Mouse (Mus musculus): ENCODE results near the gene Insc. TPM values are rescaled to one million over a fixed set of nuclear protein-coding genes. Genes with fewer than 3 reads are reported as not detected.
"Not testable (repeated sequence)": the region's sequence is repeated elsewhere in the genome, so short reads cannot be mapped to it uniquely, and the experiment has no call there.

Gene Insc
- polyA plus RNA-seq, 1 experiment from 2014 or later, result 1.2 TPM

GRCm38 (mm10) chr7:114731175-114731574 lies 12.3 kb upstream of the Insc start:
- H3K36me3 ChIP-seq (ENCODE audit: control insufficient read depth, insufficient read depth), result no peaks in the 10 kb centered on the region
- H3K9ac ChIP-seq (replicated peaks; ENCODE audit: low read depth, low read length), result no peak overlapping the region
- no peak for ATAC-seq
- H3K9me3 ChIP-seq (ENCODE audit: control insufficient read depth, low read length), result no peaks in the 10 kb centered on the region
- H3K27me3 ChIP-seq (replicated peaks; ENCODE audit: control insufficient read depth, insufficient read depth, low read length), result no peaks in the 10 kb centered on the region
- 83% methylated on average over 6 of the region's 6 CpGs for WGBS
- H3K4me3 ChIP-seq (replicated peaks; ENCODE audit: low read length), result no peak overlapping the region
- no peak overlapping the region for H3K4me2 ChIP-seq (ENCODE audit: low read length)
- H3K4me1 ChIP-seq (replicated peaks; ENCODE audit: control insufficient read depth, insufficient read depth, low read length), result no peaks in the 10 kb centered on the region
- H3K27ac ChIP-seq (ENCODE audit: low read length), result no peak overlapping the region

GRCm38 (mm10) chr7:114731700-114732099 lies 11.8 kb upstream of the Insc start:
- H3K4me1 ChIP-seq (replicated peaks; ENCODE audit: control insufficient read depth, insufficient read depth, low read length); H3K9me3 ChIP-seq (ENCODE audit: control insufficient read depth, low read length); H3K27me3 ChIP-seq (replicated peaks; ENCODE audit: control insufficient read depth, insufficient read depth, low read length); H3K36me3 ChIP-seq (ENCODE audit: control insufficient read depth, insufficient read depth); H3K4me3 ChIP-seq (replicated peaks; ENCODE audit: low read length); H3K9ac ChIP-seq (replicated peaks; ENCODE audit: low read depth, low read length); ATAC-seq; H3K4me2 ChIP-seq (ENCODE audit: low read length); H3K27ac ChIP-seq (ENCODE audit: low read length): not testable (repeated sequence)
- WGBS, result 39% methylated on average over 4 of the region's 4 CpGs

- H3K4me3 ChIP-seq (replicated peaks; ENCODE audit: low read length), result no peak overlapping the region
- no peak overlapping the region for H3K4me2 ChIP-seq (ENCODE audit: low read length)
- H3K27me3 ChIP-seq (replicated peaks; ENCODE audit: control insufficient read depth, insufficient read depth, low read length), result no peaks in the 10 kb centered on the region
- no peak for ATAC-seq
- no peaks in the 10 kb centered on the region for H3K36me3 ChIP-seq (ENCODE audit: control insufficient read depth, insufficient read depth)
- H3K9me3 ChIP-seq (ENCODE audit: control insufficient read depth, low read length), result no peaks in the 10 kb centered on the region
- H3K9ac ChIP-seq (replicated peaks; ENCODE audit: low read depth, low read length), result no peak overlapping the region
- H3K4me1 ChIP-seq (replicated peaks; ENCODE audit: control insufficient read depth, insufficient read depth, low read length), result no peaks in the 10 kb centered on the region
- 44% methylated on average over 5 of the region's 5 CpGs for WGBS
- no peak overlapping the region for H3K27ac ChIP-seq (ENCODE audit: low read length)
Observed at GRCm38 (mm10) chr7:114736256-114736655, 7.2 kb upstream of the Insc start.

GRCm38 (mm10) chr7:114738166-114738565 lies 5.3 kb upstream of the Insc start:
- no peaks in the 10 kb centered on the region for H3K27me3 ChIP-seq (replicated peaks; ENCODE audit: control insufficient read depth, insufficient read depth, low read length)
- H3K4me1 ChIP-seq (replicated peaks; ENCODE audit: control insufficient read depth, insufficient read depth, low read length), result no peaks in the 10 kb centered on the region
- H3K4me3 ChIP-seq (replicated peaks; ENCODE audit: low read length), result no peak overlapping the region
- no peak overlapping the region for H3K9ac ChIP-seq (replicated peaks; ENCODE audit: low read depth, low read length)
- no peak for ATAC-seq
- H3K4me2 ChIP-seq (ENCODE audit: low read length), result no peak overlapping the region
- no peaks in the 10 kb centered on the region for H3K9me3 ChIP-seq (ENCODE audit: control insufficient read depth, low read length)
- H3K36me3 ChIP-seq (ENCODE audit: control insufficient read depth, insufficient read depth), result no peaks in the 10 kb centered on the region
- H3K27ac ChIP-seq (ENCODE audit: low read length), result no peak overlapping the region

GRCm38 (mm10) chr7:114740360-114741165 lies 2.9 kb upstream of the Insc start:
- Histone ChIP-seq H3K36me3 (ENCODE audit: control insufficient read depth, insufficient read depth) (no peaks in the 10 kb centered on the region), H3K27ac (ENCODE audit: low read length) (no peak overlapping the region), H3K4me1 (replicated peaks; ENCODE audit: control insufficient read depth, insufficient read depth, low read length) (peaks cover 2% of the 10 kb centered on the region), H3K4me3 (replicated peaks; ENCODE audit: low read length) (no peak overlapping the region), H3K4me2 (ENCODE audit: low read length) (no peak overlapping the region), H3K9ac (replicated peaks; ENCODE audit: low read depth, low read length) (no peak overlapping the region), H3K9me3 (ENCODE audit: control insufficient read depth, low read length) (no peaks in the 10 kb centered on the region), H3K27me3 (replicated peaks; ENCODE audit: control insufficient read depth, insufficient read depth, low read length) (no peaks in the 10 kb centered on the region; the same call in 1 of the 2 replicates)
- 40% methylated on average over 6 of the region's 6 CpGs for WGBS
- ATAC-seq, result no peak

DNA sequence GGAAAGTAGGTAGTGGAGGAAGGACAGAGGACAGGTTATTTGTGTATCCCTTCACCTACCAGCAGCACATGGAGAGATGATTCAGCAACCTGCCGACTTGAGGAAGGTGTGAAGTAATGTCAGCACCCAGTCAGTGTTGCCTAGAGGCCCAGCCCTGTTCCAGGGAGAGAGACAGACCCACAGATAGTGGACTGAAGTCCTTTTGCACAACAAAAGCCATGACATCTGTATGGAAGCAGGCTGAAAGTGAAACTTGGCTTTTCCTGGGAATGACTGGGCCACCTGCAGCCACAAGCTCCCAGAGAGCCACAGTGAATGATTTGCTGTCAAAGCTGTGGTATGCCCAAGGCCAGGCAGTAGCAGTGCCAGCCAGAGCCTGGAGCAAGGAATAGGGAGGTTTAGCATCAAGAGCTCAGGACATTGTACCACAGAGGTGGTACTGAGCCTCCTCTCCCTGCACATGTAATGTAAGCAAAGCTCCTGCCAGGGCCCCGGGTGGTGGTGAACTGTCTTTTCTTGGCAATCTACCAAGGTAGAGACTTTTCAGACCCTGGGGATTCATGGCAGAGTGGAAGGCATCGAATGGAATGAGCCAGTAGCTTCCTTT lies 1.2 kb downstream of the Insc start:
- H3K4me1 ChIP-seq (replicated peaks; ENCODE audit: control insufficient read depth, insufficient read depth, low read length), result peaks cover 5% of the 10 kb centered on the region
- H3K27ac ChIP-seq (ENCODE audit: low read length), result no peak overlapping the region
- no peaks in the 10 kb centered on the region for H3K36me3 ChIP-seq (ENCODE audit: control insufficient read depth, insufficient read depth)
- no peaks in the 10 kb centered on the region for H3K9me3 ChIP-seq (ENCODE audit: control insufficient read depth, low read length)
- 51% methylated on average over 3 of the region's 3 CpGs for WGBS
- H3K4me3 ChIP-seq (replicated peaks; ENCODE audit: low read length), result no peak overlapping the region
- no peaks in the 10 kb centered on the region; the same call in 1 of the 2 replicates for H3K27me3 ChIP-seq (replicated peaks; ENCODE audit: control insufficient read depth, insufficient read depth, low read length)
- no peak overlapping the region for H3K9ac ChIP-seq (replicated peaks; ENCODE audit: low read depth, low read length)
- no peak; the same call in 1 of the 2 replicates for ATAC-seq
- no peak overlapping the region for H3K4me2 ChIP-seq (ENCODE audit: low read length)

- peak overlapping the region; percentile 20 for H3K9ac ChIP-seq (replicated peaks; ENCODE audit: low read depth, low read length)
- H3K4me1 ChIP-seq (replicated peaks; ENCODE audit: control insufficient read depth, insufficient read depth, low read length), result peaks cover 5% of the 10 kb centered on the region
- H3K4me3 ChIP-seq (replicated peaks; ENCODE audit: low read length), result peak overlapping the region; percentile 39
- H3K9me3 ChIP-seq (ENCODE audit: control insufficient read depth, low read length), result no peaks in the 10 kb centered on the region
- no peaks in the 10 kb centered on the region; the same call in 1 of the 2 replicates for H3K27me3 ChIP-seq (replicated peaks; ENCODE audit: control insufficient read depth, insufficient read depth, low read length)
- ATAC-seq, result no peak
- H3K4me2 ChIP-seq (ENCODE audit: low read length), result peak overlapping the region; percentile 56
- H3K36me3 ChIP-seq (ENCODE audit: control insufficient read depth, insufficient read depth), result no peaks in the 10 kb centered on the region
- WGBS, result 6% methylated on average over 34 of the region's 34 CpGs
- no peak overlapping the region for H3K27ac ChIP-seq (ENCODE audit: low read length)
Observed at GRCm38 (mm10) chr7:114745481-114746271, 2.2 kb downstream of the Insc start.

DNA sequence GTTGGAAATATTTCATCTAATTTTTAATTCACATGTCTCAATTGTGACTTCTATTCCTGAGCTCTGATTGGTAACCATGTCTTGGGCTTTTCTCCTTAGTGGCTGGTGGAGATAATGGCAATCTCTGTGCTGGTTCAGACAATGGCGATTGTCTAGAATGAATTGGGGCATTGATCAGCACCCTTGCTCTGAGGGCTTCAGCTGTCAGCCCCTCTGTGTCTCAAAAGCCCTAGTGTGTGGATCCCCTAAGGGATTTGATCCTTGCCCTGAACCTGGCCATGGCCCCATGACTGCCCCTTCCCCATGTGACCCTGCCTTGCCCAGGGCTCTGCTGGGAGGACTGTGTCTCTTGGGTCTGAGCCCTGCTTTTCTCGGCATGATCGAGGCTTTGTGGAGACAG lies 4.1 kb downstream of the Insc start:
- H3K9ac ChIP-seq (replicated peaks; ENCODE audit: low read depth, low read length), result no peak overlapping the region
- no peaks in the 10 kb centered on the region for H3K9me3 ChIP-seq (ENCODE audit: control insufficient read depth, low read length)
- no peaks in the 10 kb centered on the region for H3K36me3 ChIP-seq (ENCODE audit: control insufficient read depth, insufficient read depth)
- H3K27ac ChIP-seq (ENCODE audit: low read length), result no peak overlapping the region
- H3K4me2 ChIP-seq (ENCODE audit: low read length), result no peak overlapping the region
- H3K27me3 ChIP-seq (replicated peaks; ENCODE audit: control insufficient read depth, insufficient read depth, low read length), result no peaks in the 10 kb centered on the region; the same call in 1 of the 2 replicates
- no peak overlapping the region for H3K4me3 ChIP-seq (replicated peaks; ENCODE audit: low read length)
- 56% methylated on average over 3 of the region's 3 CpGs for WGBS
- peaks cover 5% of the 10 kb centered on the region for H3K4me1 ChIP-seq (replicated peaks; ENCODE audit: control insufficient read depth, insufficient read depth, low read length)
- no peak for ATAC-seq

DNA sequence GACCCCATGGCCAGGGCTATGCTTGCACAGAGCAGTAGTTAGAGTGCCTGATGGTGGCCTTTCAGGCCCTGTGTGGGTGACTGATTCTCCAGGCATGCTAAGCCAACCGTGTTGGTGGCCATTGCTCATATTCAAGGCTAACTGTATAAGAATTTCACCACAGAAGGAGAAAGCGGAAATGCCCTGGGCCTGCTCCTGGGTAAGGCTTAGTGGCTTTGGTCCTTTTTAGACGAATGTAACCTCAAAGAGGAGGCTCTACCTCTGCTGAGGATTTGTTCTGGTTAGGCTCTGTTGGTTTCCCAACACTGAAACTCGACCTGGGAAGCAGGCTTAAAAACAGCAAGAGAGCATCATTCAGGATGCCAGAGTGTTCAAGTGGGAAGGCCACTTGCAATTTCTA lies 4.7 kb downstream of the Insc start:
- WGBS, result 66% methylated on average over 4 of the region's 4 CpGs
- Histone ChIP-seq H3K4me2 (ENCODE audit: low read length) (no peak overlapping the region), H3K9ac (replicated peaks; ENCODE audit: low read depth, low read length) (no peak overlapping the region), H3K27ac (ENCODE audit: low read length) (no peak overlapping the region), H3K36me3 (ENCODE audit: control insufficient read depth, insufficient read depth) (no peaks in the 10 kb centered on the region), H3K9me3 (ENCODE audit: control insufficient read depth, low read length) (no peaks in the 10 kb centered on the region), H3K4me3 (replicated peaks; ENCODE audit: low read length) (no peak overlapping the region), H3K4me1 (replicated peaks; ENCODE audit: control insufficient read depth, insufficient read depth, low read length) (peaks cover 5% of the 10 kb centered on the region), H3K27me3 (replicated peaks; ENCODE audit: control insufficient read depth, insufficient read depth, low read length) (no peaks in the 10 kb centered on the region; the same call in 1 of the 2 replicates)
- no peak for ATAC-seq

Data from forebrain, embryonic 16.5 days (tissue).